Mouse (Mus musculus) lung, postnatal 0 days (tissue): ENCODE data around the gene Mycbpap.

Experiments used
- CTCF ChIP-seq: IDR thresholded peaks from 2 replicates; pipeline ENCODE4 v1.5.1; 2016; ENCODE audit warnings: antibody characterized with exemption, mild to moderate bottlenecking
- EP300 ChIP-seq: IDR thresholded peaks from 2 replicates; pipeline ENCODE4 v1.6.1; 2016; ENCODE audit warnings: antibody characterized with exemption, mild to moderate bottlenecking, control low read depth

- TF ChIP-seq CTCF (no peak), EP300 (no peak)
These were observed 21.2 kb downstream of the Mycbpap start for GRCm38 (mm10) chr11:94500362-94500761.
